Mouse (Mus musculus): ENCODE data around the gene Ccdc186. TPM values are rescaled to one million over a fixed set of nuclear protein-coding genes. Genes with fewer than 3 reads are reported as not detected.
"Not testable (repeated sequence)": the region's sequence is repeated elsewhere in the genome, so short reads cannot be mapped to it uniquely, and the experiment has no call there.

The Ccdc186 gene
- polyA plus RNA-seq, 1 experiment from 2014 or later: 28.8 TPM

DNA sequence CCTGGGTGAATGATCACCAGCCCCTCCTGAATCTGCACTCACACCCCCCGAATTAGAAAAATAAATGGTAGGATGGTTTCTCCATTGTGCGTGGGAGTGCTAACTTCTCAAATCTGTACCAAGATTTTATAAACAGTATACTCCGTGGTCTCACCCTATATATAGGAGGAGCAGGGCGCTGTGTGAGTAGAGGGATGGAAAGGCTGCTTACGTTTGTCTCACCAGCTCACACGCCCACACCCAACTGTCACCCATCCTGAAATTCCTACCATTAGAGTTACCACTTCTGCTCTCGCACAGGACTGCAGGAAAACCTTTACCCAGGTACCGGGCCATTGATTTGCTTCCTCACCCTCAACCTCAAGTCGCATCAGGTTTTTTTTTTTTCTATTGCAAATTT, 53.0 kb downstream of the Ccdc186 start:
- ATAC-seq: no peak
- H3K4me2 ChIP-seq (replicated peaks): no peak overlapping the region
- WGBS: 94% methylated on average over 9 of the region's 9 CpGs
- no peak overlapping the region for H3K9ac ChIP-seq (replicated peaks)
- H3K4me3 ChIP-seq (replicated peaks): no peak overlapping the region
- H3K36me3 ChIP-seq: no peaks in the 10 kb centered on the region
- H3K27ac ChIP-seq: no peak overlapping the region
- peaks cover 13% of the 10 kb centered on the region for H3K4me1 ChIP-seq (replicated peaks)
- peaks cover 31% of the 10 kb centered on the region for H3K27me3 ChIP-seq
- H3K9me3 ChIP-seq: no peaks in the 10 kb centered on the region

DNA sequence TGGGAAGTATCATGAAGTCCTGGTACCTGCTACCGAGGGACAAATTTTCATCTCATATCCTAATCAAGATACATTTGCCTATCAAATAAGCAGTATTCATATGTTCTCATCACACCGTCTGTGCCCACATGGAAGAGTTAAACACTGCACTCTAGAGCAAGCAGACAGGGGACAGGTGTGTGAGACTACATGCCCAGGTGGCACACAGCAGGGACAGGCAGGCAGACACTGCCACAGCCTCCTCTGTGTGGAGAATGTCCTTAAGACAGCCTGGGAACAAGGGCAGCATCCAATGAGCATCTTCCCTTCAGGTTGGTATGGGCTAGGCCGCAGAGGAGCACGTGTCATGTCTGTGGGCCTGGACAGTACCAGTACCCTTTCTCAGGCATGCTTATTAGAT, 59.3 kb downstream of the Ccdc186 start:
- Histone ChIP-seq H3K4me2 (replicated peaks) (no peak overlapping the region), H3K27ac (no peak overlapping the region), H3K4me1 (replicated peaks) (no peaks in the 10 kb centered on the region), H3K9me3 (no peaks in the 10 kb centered on the region), H3K4me3 (replicated peaks) (no peak overlapping the region), H3K36me3 (no peaks in the 10 kb centered on the region), H3K9ac (replicated peaks) (no peak overlapping the region), H3K27me3 (no peaks in the 10 kb centered on the region)
- 95% methylated on average over 4 of the region's 4 CpGs for WGBS
- ATAC-seq: no peak

DNA sequence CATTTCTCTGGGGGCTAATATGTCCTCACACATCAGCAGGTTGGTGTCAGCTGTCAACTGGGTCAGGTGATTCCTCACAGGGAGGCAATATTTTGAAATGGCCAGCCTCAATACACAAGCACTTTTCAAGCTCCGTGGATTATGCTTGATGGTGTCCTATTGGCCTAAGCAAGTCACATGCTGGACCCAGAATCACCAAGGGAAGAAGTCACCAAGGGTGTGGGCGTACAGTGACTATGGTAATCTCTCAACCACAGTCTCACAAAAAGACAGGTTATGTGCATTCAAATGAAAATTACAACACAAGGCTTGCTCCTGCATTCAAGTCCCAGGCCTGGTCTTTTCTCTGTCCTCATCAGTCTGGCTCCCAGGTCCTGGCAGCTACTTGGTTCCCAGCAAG, 60.3 kb downstream of the Ccdc186 start:
- no peak overlapping the region for H3K9ac ChIP-seq (replicated peaks)
- H3K4me3 ChIP-seq (replicated peaks): no peak overlapping the region
- no peaks in the 10 kb centered on the region for H3K4me1 ChIP-seq (replicated peaks)
- ATAC-seq: no peak
- WGBS: 78% methylated on average over 2 of the region's 2 CpGs
- H3K27ac ChIP-seq: no peak overlapping the region
- H3K4me2 ChIP-seq (replicated peaks): no peak overlapping the region
- no peaks in the 10 kb centered on the region for H3K36me3 ChIP-seq
- H3K27me3 ChIP-seq: no peaks in the 10 kb centered on the region
- no peaks in the 10 kb centered on the region for H3K9me3 ChIP-seq

DNA sequence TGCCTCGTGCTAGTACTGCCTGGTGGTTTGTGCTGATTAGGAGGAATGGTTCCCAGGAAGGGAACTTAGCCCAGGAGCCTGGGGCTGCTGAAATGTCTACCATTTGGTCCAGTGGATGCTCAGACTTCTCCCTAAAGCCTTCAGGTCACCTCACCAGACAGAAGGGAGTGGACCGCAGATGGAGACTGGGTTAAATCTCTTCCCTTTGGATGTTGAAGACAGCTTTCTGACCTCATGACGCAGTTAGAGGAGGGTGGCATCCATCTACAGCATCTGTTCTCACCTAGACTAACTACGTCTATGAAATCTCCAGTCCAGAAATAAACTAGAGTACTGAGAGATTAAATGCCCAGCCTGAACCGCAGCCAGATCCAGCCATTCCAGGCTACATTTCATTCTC, 60.9 kb downstream of the Ccdc186 start:
- H3K4me3 ChIP-seq (replicated peaks): no peak overlapping the region

DNA sequence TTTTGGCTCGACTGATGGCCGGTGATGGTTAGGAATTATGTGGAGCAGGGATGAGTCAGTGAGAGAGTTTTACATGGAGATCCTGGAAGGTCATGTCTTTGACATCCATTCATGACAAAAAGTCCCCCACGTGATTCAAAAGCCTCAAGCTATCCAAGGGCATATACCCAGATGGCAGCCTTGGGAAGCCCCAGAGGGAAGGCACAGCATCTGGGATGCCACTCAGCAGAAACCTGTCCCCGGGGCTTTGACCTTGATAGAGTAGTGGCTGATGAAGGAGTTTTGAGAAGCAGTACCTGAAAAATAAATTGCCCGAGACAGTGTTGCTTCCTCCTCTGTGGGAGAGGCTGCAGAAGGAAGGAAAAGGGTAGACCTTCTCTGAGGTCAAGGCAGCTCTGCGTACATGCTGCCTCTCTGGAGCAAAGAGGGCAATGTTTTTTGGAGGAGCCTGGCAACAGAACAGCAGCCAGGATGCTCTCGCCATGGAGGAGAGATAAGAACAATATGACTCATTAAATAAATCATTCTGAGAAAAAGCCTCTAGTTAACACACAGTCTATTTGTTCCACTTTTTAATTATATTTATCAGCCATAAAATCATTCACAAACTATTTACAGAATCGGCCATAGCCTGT, 61.6 kb downstream of the Ccdc186 start:
- Histone ChIP-seq H3K4me1 (replicated peaks) (no peaks in the 10 kb centered on the region), H3K27me3 (no peaks in the 10 kb centered on the region), H3K36me3 (no peaks in the 10 kb centered on the region), H3K4me2 (replicated peaks) (no peak overlapping the region), H3K9ac (replicated peaks) (no peak overlapping the region), H3K4me3 (replicated peaks) (no peak overlapping the region), H3K27ac (no peak overlapping the region), H3K9me3 (no peaks in the 10 kb centered on the region)
- 91% methylated on average over 8 of the region's 8 CpGs for WGBS
- ATAC-seq: no peak

More for the DNA sequence above, 60.9 kb downstream of the Ccdc186 start:
- Histone ChIP-seq H3K27ac (no peak overlapping the region), H3K27me3 (no peaks in the 10 kb centered on the region), H3K4me2 (replicated peaks) (no peak overlapping the region), H3K36me3 (no peaks in the 10 kb centered on the region), H3K9me3 (no peaks in the 10 kb centered on the region), H3K9ac (replicated peaks) (no peak overlapping the region), H3K4me1 (replicated peaks) (no peaks in the 10 kb centered on the region)
- no peak for ATAC-seq
- WGBS: 91% methylated on average over 5 of the region's 5 CpGs

DNA sequence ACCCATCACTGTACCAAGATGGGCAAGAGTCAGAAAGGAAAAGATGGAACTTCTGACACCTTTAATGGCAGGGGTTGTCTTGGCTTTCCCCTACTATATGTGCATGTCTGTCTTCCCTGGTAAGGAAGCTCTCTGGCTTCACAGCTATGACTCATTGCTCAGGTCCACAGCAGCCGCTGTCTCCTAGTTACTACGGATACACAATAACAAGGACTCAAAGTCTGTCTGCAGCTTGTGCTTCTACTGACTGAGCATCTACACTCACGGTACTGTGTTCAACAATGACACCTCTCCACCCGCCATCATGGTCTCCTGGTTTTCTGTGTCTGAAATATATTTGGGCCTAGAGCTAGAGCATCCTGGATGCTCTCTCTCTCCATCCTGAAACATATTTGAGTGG, 62.2 kb downstream of the Ccdc186 start:
- WGBS: 91% methylated on average over 4 of the region's 4 CpGs
- no peak for ATAC-seq
- H3K4me2 ChIP-seq (replicated peaks): no peak overlapping the region
- no peak overlapping the region for H3K9ac ChIP-seq (replicated peaks)
- H3K27me3 ChIP-seq: no peaks in the 10 kb centered on the region
- H3K4me3 ChIP-seq (replicated peaks): no peak overlapping the region
- no peaks in the 10 kb centered on the region for H3K4me1 ChIP-seq (replicated peaks)
- no peak overlapping the region for H3K27ac ChIP-seq
- no peaks in the 10 kb centered on the region for H3K36me3 ChIP-seq
- H3K9me3 ChIP-seq: no peaks in the 10 kb centered on the region

DNA sequence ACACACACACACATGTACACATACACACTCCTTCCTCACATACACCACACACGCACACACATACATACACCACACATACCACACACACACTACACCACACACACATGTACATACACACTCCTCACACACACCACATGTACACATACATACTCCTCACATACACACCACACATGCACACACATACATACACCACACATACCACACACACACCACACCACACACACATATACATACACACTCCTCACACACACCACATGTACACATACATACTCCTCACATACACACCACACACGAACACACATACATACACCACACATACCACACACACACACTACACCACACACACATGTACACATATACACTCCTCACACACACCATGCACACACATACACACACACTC, 63.7 kb downstream of the Ccdc186 start:
- Histone ChIP-seq H3K9me3 (no peaks in the 10 kb centered on the region), H3K4me2 (replicated peaks) (no peak overlapping the region), H3K27me3 (no peaks in the 10 kb centered on the region), H3K36me3 (no peaks in the 10 kb centered on the region), H3K4me3 (replicated peaks) (no peak overlapping the region), H3K9ac (replicated peaks) (no peak overlapping the region), H3K4me1 (replicated peaks) (no peaks in the 10 kb centered on the region), H3K27ac (no peak overlapping the region)
- no peak for ATAC-seq
- 92% methylated on average over 2 of the region's 2 CpGs for WGBS

DNA sequence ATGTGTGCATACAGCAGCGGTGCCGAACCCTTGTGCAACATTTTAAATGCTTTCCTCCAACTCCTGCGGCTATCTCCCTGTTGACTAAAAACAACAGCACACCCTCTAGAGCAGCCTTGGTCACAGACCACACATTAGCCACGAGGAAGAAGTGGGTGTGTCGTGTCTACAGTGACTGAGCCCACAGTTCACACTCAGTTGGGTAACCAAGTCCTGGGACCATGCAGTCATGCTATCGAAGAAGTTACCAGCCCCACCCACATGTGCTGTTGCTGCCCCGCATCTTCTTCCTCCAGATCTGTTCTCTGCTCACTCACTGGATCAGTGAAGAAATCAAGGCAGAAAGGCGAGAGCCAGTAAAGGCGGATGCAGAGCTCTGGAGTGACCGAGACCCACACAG, 65.6 kb downstream of the Ccdc186 start:
- no peak for ATAC-seq
- H3K4me1 ChIP-seq (replicated peaks): peaks cover under 1% of the 10 kb centered on the region; the same call in 1 of the 2 replicates
- H3K36me3 ChIP-seq: no peaks in the 10 kb centered on the region
- no peak overlapping the region for H3K27ac ChIP-seq
- H3K9me3 ChIP-seq: no peaks in the 10 kb centered on the region
- no peak overlapping the region for H3K9ac ChIP-seq (replicated peaks)
- no peak overlapping the region for H3K4me2 ChIP-seq (replicated peaks)
- no peak overlapping the region for H3K4me3 ChIP-seq (replicated peaks)
- no peaks in the 10 kb centered on the region for H3K27me3 ChIP-seq
- 91% methylated on average over 10 of the region's 10 CpGs for WGBS

DNA sequence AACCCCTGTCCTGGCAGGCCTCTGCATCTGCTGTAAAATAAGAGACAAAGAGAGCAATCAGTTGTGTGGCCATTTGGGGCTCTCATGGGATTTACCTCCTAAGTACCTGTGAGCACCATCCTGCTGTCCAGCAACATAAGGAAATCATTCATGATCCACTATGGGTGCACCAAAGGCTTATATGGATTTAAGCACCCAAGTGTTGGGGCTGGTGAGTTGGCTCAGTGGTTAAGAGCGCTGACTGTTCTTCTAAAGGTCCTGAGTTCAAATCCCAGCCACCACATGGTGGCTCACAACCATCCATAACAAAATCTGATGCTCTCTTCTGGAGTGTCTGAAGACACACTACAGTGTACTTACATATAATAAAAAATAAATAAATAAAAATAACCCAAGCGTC, 67.5 kb downstream of the Ccdc186 start:
- WGBS: 92% methylated on average over 2 of the region's 2 CpGs
- H3K36me3 ChIP-seq; H3K27ac ChIP-seq; H3K27me3 ChIP-seq; H3K4me3 ChIP-seq (replicated peaks); H3K9ac ChIP-seq (replicated peaks); H3K4me2 ChIP-seq (replicated peaks); H3K9me3 ChIP-seq; ATAC-seq: not testable (repeated sequence)
- H3K4me1 ChIP-seq (replicated peaks): peaks cover 11% of the 10 kb centered on the region

DNA sequence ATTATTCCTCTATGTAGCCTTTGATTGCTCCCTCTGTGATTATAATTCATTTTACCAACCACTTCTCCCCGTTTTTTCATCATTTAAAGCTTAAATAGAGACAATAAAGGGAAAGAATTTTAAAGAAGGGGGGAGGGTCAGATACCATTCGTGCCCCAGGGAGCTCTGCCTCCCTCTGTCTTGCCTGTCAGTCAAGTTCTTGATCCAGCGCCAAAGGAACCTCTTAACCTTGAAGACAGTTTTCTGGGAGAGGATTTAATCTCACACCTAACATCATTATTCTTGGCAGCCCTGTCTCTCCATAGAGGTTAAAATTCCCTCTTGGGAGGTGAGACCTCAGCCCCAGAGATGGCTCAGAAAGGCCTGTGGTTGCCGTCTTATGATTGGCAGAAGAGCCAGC, 71.3 kb downstream of the Ccdc186 start:
- Histone ChIP-seq H3K27me3 (no peaks in the 10 kb centered on the region; the same call in 1 of the 2 replicates), H3K27ac (no peak overlapping the region), H3K4me3 (replicated peaks) (no peak overlapping the region), H3K36me3 (no peaks in the 10 kb centered on the region), H3K4me2 (replicated peaks) (no peak overlapping the region), H3K9me3 (no peaks in the 10 kb centered on the region), H3K4me1 (replicated peaks) (peaks cover 11% of the 10 kb centered on the region), H3K9ac (replicated peaks) (no peak overlapping the region)
- WGBS: 29% methylated on average over 4 of the region's 4 CpGs
- no peak for ATAC-seq

DNA sequence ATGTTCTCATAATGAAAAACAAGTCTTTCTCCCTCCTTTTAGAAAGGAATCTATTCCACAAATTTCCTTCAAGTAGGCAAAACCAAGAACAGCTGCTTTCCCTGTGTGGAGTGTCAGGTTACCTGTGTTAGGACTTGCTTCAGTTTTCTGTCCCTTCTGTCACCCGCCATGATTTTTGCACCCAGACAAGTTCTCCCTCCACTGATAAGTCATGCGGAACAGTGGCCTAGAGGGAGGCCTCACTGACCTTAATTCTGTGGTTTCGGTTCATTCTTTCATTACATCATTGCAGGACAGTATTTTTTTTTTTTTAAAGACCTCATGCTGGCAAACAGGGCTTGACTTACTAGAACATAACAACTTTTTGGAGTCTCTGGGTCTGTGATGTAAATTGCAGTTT, 72.6 kb downstream of the Ccdc186 start:
- H3K4me1 ChIP-seq (replicated peaks): peaks cover 11% of the 10 kb centered on the region
- ATAC-seq: no peak
- no peak overlapping the region for H3K9ac ChIP-seq (replicated peaks)
- no peak overlapping the region for H3K27ac ChIP-seq
- no peaks in the 10 kb centered on the region for H3K36me3 ChIP-seq
- no peaks in the 10 kb centered on the region for H3K9me3 ChIP-seq
- H3K4me3 ChIP-seq (replicated peaks): no peak overlapping the region
- H3K27me3 ChIP-seq: no peaks in the 10 kb centered on the region; the same call in 1 of the 2 replicates
- WGBS: 57% methylated on average over 3 of the region's 3 CpGs
- H3K4me2 ChIP-seq (replicated peaks): no peak overlapping the region

DNA sequence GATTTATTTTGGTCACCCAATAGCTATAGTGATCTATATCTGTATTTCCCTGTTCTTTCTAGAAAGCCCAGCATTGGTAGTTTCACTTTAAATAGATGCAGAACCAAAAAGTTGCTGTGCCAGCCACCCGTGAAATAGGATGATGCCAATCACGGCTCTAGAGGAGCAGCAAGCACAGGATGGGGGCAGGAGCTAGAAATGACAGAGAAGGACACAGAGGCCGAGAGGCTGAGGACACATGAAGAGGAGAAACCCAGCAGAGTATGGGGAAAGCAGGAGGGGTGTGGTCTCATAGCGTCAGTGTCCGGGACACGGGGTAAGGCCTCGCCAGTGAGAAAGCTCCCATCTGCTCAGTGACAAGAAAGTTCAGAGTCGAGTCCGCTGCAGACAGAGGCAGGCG, 74.1 kb downstream of the Ccdc186 start:
- Histone ChIP-seq H3K27ac (no peak overlapping the region), H3K36me3 (no peaks in the 10 kb centered on the region), H3K27me3 (no peaks in the 10 kb centered on the region; the same call in 1 of the 2 replicates), H3K4me2 (replicated peaks) (no peak overlapping the region), H3K9me3 (no peaks in the 10 kb centered on the region), H3K4me1 (replicated peaks) (peaks cover 11% of the 10 kb centered on the region), H3K4me3 (replicated peaks) (no peak overlapping the region), H3K9ac (replicated peaks) (no peak overlapping the region)
- 57% methylated on average over 10 of the region's 10 CpGs for WGBS
- ATAC-seq: no peak

DNA sequence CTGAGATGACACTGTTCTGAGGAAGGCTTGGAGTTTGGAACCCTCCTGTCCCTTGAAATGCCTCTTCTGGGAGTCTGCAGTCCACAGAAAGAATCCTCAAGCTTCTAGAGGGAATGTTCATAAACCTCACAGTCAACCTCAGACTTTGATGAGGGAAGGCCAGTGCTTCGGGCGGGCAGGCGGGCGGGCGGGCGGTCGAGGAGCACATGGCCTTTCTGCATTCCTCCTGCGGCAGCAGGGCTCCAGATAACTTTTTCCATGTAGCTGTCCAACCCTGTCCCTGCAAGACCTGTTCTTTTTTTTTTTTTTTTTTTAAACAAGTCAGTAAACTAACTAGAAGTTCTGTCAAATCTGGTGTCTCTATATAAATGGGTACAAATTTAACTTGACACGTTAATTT, 75.4 kb downstream of the Ccdc186 start:
- Histone ChIP-seq H3K27me3 (no peaks in the 10 kb centered on the region; the same call in 1 of the 2 replicates), H3K9ac (replicated peaks) (no peak overlapping the region), H3K4me1 (replicated peaks) (peaks cover 11% of the 10 kb centered on the region), H3K27ac (no peak overlapping the region), H3K4me2 (replicated peaks) (no peak overlapping the region), H3K4me3 (replicated peaks) (no peak overlapping the region), H3K36me3 (no peaks in the 10 kb centered on the region), H3K9me3 (no peaks in the 10 kb centered on the region)
- 94% methylated on average over 9 of the region's 9 CpGs for WGBS
- ATAC-seq: no peak

Measured in midbrain, embryonic 13.5 days (tissue).